Mouse (Mus musculus) limb, embryonic 10.5 days (tissue): ENCODE measurements around the gene Ecm1. TPM values are rescaled to one million over a fixed set of nuclear protein-coding genes. Genes with fewer than 3 reads are reported as not detected.

ENCODE experiments used
- DNase-seq: peaks from one replicate; pipeline ENCODE4 v3.0.0-alpha.2; 2017; ENCODE audit warnings: low spot score
- H3K27ac ChIP-seq: fragments of 300-500 bp; sonication (generic); 2 replicates; pipeline ENCODE4 v1.5.1; 2016; ENCODE audit warnings: mild to moderate bottlenecking
- H3K27me3 ChIP-seq: fragments of 300-500 bp; sonication (generic); 2 replicates; pipeline ENCODE4 v1.6.1; 2016; ENCODE audit warnings: low read depth, mild to moderate bottlenecking; ENCODE audit not compliant: poor library complexity, severe bottlenecking
- H3K36me3 ChIP-seq: fragments of 300-500 bp; sonication (generic); 2 replicates; pipeline ENCODE4 v1.6.1; 2016; ENCODE audit warnings: mild to moderate bottlenecking, moderate library complexity
- H3K4me1 ChIP-seq: fragments of 300-500 bp; sonication (generic); 2 replicates; pipeline ENCODE4 v1.6.1; 2016
- H3K4me3 ChIP-seq: fragments of 300-500 bp; sonication (generic); 2 replicates; pipeline ENCODE4 v1.5.1; 2016; ENCODE audit warnings: mild to moderate bottlenecking, moderate library complexity
- H3K9me3 ChIP-seq: fragments of 300-500 bp; sonication (generic); replicated peaks from 2 replicates; pipeline ENCODE4 v1.6.1; 2016; ENCODE audit warnings: mild to moderate bottlenecking
- WGBS: fragments of 180-500 bp; shearing (Covaris S2); methylation state at CpG from one replicate; pipeline ENCODE4 v1.1.7; 2016; 5-methylcytosine and 5-hydroxymethylcytosine counted together
- microRNA-seq: library from miRNA; unstranded; fragments of <30 nt; microRNA quantifications from one replicate; pipeline ENCODE4, GENCODE M21; 2017
- polyA plus RNA-seq: library from polyadenylated mRNA; unstranded; fragments of >200 nt; fragmentation: Nextera tagmentation; extraction: Ambion mirVana; gene quantifications from 2 replicates; pipeline ENCODE4 v1.2.1, GENCODE M21; 2016

Ecm1 gene
- polyA plus RNA-seq, 1 experiment from 2014 or later, result 7.5 TPM

GRCm38 (mm10) chr3:95684846-95685245 is 54.5 kb downstream of the Ecm1 start:
- no peaks in the 10 kb centered on the region for H3K36me3 ChIP-seq
- H3K4me3 ChIP-seq, result no peak overlapping the region
- WGBS, result 50% methylated on average over 6 of the region's 8 CpGs
- 0 out of 2 replicates have a peak overlapping the region, but pooled peaks have one; percentile 39 for H3K27ac ChIP-seq
- peaks cover 40% of the 10 kb centered on the region for H3K27me3 ChIP-seq
- H3K4me1 ChIP-seq, result peaks cover 82% of the 10 kb centered on the region
- no peak for DNase-seq
- no peaks in the 10 kb centered on the region for H3K9me3 ChIP-seq

Small RNA genes lying within 50 kb of the gene (microRNA-seq; reads per million reads assigned to microRNA genes)
- gene Mir7014, result not detected

Other genes starting within 250 kb of the Ecm1 start
- gene Ctsk, start 240.3 kb downstream of the Ecm1 start, polyA plus RNA-seq, result 3.4 and 4.2 TPM in 2 replicates
- 1.0 and 3.3 TPM in 2 replicates for gene Ctss, start 212.8 kb downstream of the Ecm1 start, polyA plus RNA-seq
- 0.10 TPM in 1 of 2 replicates, not detected in the other for gene Hormad1, start 179.9 kb downstream of the Ecm1 start, polyA plus RNA-seq
- 25.9 and 31.8 TPM in 2 replicates for gene Golph3l, start 150.6 kb downstream of the Ecm1 start, polyA plus RNA-seq
- gene Ensa, start 114.6 kb downstream of the Ecm1 start, polyA plus RNA-seq, result 74.6 and 88.2 TPM in 2 replicates
- gene Mcl1, start 80.8 kb downstream of the Ecm1 start, polyA plus RNA-seq, result 49.7 and 52.1 TPM in 2 replicates
- 0.63 and 0.77 TPM in 2 replicates for gene Adamtsl4, start 51.7 kb downstream of the Ecm1 start, polyA plus RNA-seq
- 82.1 and 86.1 TPM in 2 replicates for gene Tars2, start 20.6 kb upstream of the Ecm1 start, polyA plus RNA-seq
- gene Rprd2, start 79.3 kb upstream of the Ecm1 start, polyA plus RNA-seq, result 21.0 and 24.8 TPM in 2 replicates
- gene Prpf3, start 116.3 kb upstream of the Ecm1 start, polyA plus RNA-seq, result 73.6 and 77.1 TPM in 2 replicates
- gene Mrps21, start 131.9 kb upstream of the Ecm1 start, polyA plus RNA-seq, result 357 and 376 TPM in 2 replicates
- 8.8 and 10.5 TPM in 2 replicates for gene Ciart, start 142.7 kb upstream of the Ecm1 start, polyA plus RNA-seq
- gene BC028528, start 152.4 kb upstream of the Ecm1 start, polyA plus RNA-seq, result 7.9 and 11.4 TPM in 2 replicates
- 24.3 and 24.5 TPM in 2 replicates for gene Aph1a, start 154.4 kb upstream of the Ecm1 start, polyA plus RNA-seq
- gene Car14, start 165.1 kb upstream of the Ecm1 start, polyA plus RNA-seq, result 161 and 187 TPM in 2 replicates
- gene Anp32e, start 189.7 kb upstream of the Ecm1 start, polyA plus RNA-seq, result 344 and 367 TPM in 2 replicates